Mouse (Mus musculus) kidney, embryonic 14.5 days (tissue): ENCODE results near the gene Hadha. TPM values are rescaled to one million over a fixed set of nuclear protein-coding genes. Genes with fewer than 3 reads are reported as not detected.

ENCODE experiments used
- ATAC-seq: fragments of 200-750 bp; cut with Nextera tagmentation; 2 replicates; pipeline ENCODE4 v1.8.0; 2017; ENCODE audit warnings: moderate number of reproducible peaks, mild to moderate bottlenecking, moderate TSS enrichment, moderate library complexity; ENCODE audit not compliant: low FRiP score, low TSS enrichment
- H3K27ac ChIP-seq: fragments of 300-500 bp; sonication (generic); 2 replicates; pipeline ENCODE4 v1.5.1; 2014; ENCODE audit warnings: low read depth, mild to moderate bottlenecking, low read length, moderate library complexity, mixed read lengths
- H3K27me3 ChIP-seq: fragments of 300-500 bp; sonication (generic); 2 replicates; pipeline ENCODE4 v1.6.1; 2014; ENCODE audit warnings: mild to moderate bottlenecking, low read length; ENCODE audit not compliant: control insufficient read depth, insufficient read depth
- H3K36me3 ChIP-seq: fragments of 300-500 bp; sonication (generic); 2 replicates; pipeline ENCODE4 v1.6.1; 2014; ENCODE audit warnings: low read length, mixed read lengths; ENCODE audit not compliant: control insufficient read depth, insufficient read depth
- H3K4me1 ChIP-seq: fragments of 300-500 bp; sonication (generic); 2 replicates; pipeline ENCODE4 v1.6.1; 2014; ENCODE audit warnings: low read length, mixed read lengths; ENCODE audit not compliant: control insufficient read depth, insufficient read depth
- H3K4me2 ChIP-seq: fragments of 300-500 bp; sonication (generic); replicated peaks from 2 replicates; pipeline ENCODE4 v1.6.1; 2014; ENCODE audit warnings: low read depth, mild to moderate bottlenecking, low read length
- H3K4me3 ChIP-seq: fragments of 300-500 bp; sonication (generic); 2 replicates; pipeline ENCODE4 v1.5.1; 2014; ENCODE audit warnings: mild to moderate bottlenecking, low read length
- H3K9ac ChIP-seq: fragments of 300-500 bp; sonication (generic); 2 replicates; pipeline ENCODE4 v1.6.1; 2014; ENCODE audit warnings: low read depth, mild to moderate bottlenecking, low read length, moderate library complexity
- H3K9me3 ChIP-seq: fragments of 300-500 bp; sonication (generic); 2 replicates; pipeline ENCODE4 v1.6.1; 2016; ENCODE audit warnings: low read length; ENCODE audit not compliant: control insufficient read depth
- WGBS: fragments of 180-500 bp; shearing (Covaris S2); extraction: QIAGEN DNeasy Blood & Tissue Kit; methylation state at CpG from one replicate; pipeline ENCODE4 v1.1.7; 2014; 5-methylcytosine and 5-hydroxymethylcytosine counted together
- microRNA counts: library from miRNA; unstranded; fragments of <30 nt; microRNA quantifications from one replicate; lab custom pipeline; 2017
- microRNA-seq: library from miRNA; unstranded; fragments of <30 nt; microRNA quantifications from one replicate; pipeline ENCODE4, GENCODE M21; 2016
- polyA plus RNA-seq: library from polyadenylated mRNA; unstranded; fragments of >200 nt; fragmentation: Nextera tagmentation; extraction: Ambion mirVana; gene quantifications from 2 replicates; pipeline ENCODE4 v1.2.1, GENCODE M21; 2014

Gene Hadha
- polyA plus RNA-seq, 1 experiment from 2014 or later: 119 TPM

DNA sequence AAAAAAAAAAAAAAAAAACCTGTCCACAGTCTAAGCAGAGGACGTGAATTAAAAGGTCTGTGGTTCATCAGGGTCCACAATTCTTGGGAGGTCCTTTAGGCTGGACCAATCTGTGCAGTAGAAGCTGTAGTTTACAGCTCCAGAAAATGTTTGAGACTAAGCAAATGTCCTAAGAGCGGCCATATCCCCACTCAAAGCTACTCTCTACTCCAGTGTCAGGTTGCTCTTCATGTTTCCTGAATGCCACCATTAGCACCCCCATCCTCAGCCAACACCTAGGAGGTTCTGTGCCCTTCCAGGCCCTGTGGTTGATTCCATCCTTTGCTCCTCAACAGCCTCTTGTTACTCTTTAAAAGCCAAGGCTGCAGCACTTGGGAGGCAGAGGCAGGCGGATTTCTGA, 82.6 kb downstream of the Hadha start:
- Histone ChIP-seq H3K9ac (peak overlapping the region; percentile 81), H3K9me3 (no peaks in the 10 kb centered on the region), H3K4me2 (peak overlapping the region; percentile 62), H3K27ac (no peak overlapping the region), H3K36me3 (peaks cover 39% of the 10 kb centered on the region), H3K4me1 (peaks cover 9% of the 10 kb centered on the region; the same call in 1 of the 2 replicates), H3K4me3 (peak overlapping the region; percentile 76), H3K27me3 (no peaks in the 10 kb centered on the region)
- peak; percentile 24; the same call in 1 of the 2 replicates for ATAC-seq
- WGBS: 40% methylated on average over 3 of the region's 3 CpGs

- Histone ChIP-seq H3K27me3 (no peaks in the 10 kb centered on the region), H3K36me3 (peaks cover 45% of the 10 kb centered on the region), H3K4me2 (peak overlapping the region; percentile 62), H3K4me1 (peaks cover 9% of the 10 kb centered on the region; the same call in 1 of the 2 replicates), H3K9me3 (no peaks in the 10 kb centered on the region), H3K27ac (no peak overlapping the region), H3K9ac (peak overlapping the region; percentile 81; the same call in 1 of the 2 replicates), H3K4me3 (peak overlapping the region; percentile 76)
- WGBS: 76% methylated on average over 6 of the region's 6 CpGs
- no peak for ATAC-seq
Observed at GRCm38 (mm10) chr5:30071677-30072076, 83.3 kb downstream of the Hadha start.

MicroRNAs within 50 kb of the gene (microRNA counts, 519-probe panel; counts per million panel counts)
- 4,559 counts per million, percentile 31 among the panel's probes with 10 or more counts for microRNA mmu-miR-1960 (lab: Ali Mortazavi, UCI)

Small RNAs within 50 kb of the gene (microRNA-seq; reads per million reads assigned to microRNA genes)
- 1.1 reads per million for gene Mir1960

Other genes starting within 250 kb of the Hadha start
- not detected in 2 replicates for gene Il6, start 142.0 kb downstream of the Hadha start, polyA plus RNA-seq
- gene Tyms, start 81.5 kb downstream of the Hadha start, polyA plus RNA-seq: 328 and 403 TPM in 2 replicates
- gene Garem2, start 50.0 kb downstream of the Hadha start, polyA plus RNA-seq: 0.61 and 0.80 TPM in 2 replicates
- gene 3110082J24Rik, start 49.1 kb downstream of the Hadha start, polyA plus RNA-seq: not detected in 2 replicates
- gene Hadhb, start 86 bp upstream of the Hadha start, polyA plus RNA-seq: 129 and 149 TPM in 2 replicates
- gene Adgrf3, start 50.6 kb upstream of the Hadha start, polyA plus RNA-seq: 0.28 TPM in 1 of 2 replicates, not detected in the other
- 16.9 and 19.1 TPM in 2 replicates for gene Selenoi, start 77.4 kb upstream of the Hadha start, polyA plus RNA-seq
- 0.23 and 0.24 TPM in 2 replicates for gene Drc1, start 126.2 kb upstream of the Hadha start, polyA plus RNA-seq